Mouse (Mus musculus) adrenal gland, adult (tissue): ENCODE data around the gene Mmp11.
"Not testable (repeated sequence)": the region's sequence is repeated elsewhere in the genome, so short reads cannot be mapped to it uniquely, and the experiment has no call there.

Experiments used
- DNase-seq, 2 experiments: peaks; one replicate each; pipeline ENCODE4 v3.0.0; 2022 to 2023; ENCODE audit warnings: low spot score in 1 of 2; ENCODE audit not compliant: inconsistent age in 2 of 2

Gene Mmp11

DNA sequence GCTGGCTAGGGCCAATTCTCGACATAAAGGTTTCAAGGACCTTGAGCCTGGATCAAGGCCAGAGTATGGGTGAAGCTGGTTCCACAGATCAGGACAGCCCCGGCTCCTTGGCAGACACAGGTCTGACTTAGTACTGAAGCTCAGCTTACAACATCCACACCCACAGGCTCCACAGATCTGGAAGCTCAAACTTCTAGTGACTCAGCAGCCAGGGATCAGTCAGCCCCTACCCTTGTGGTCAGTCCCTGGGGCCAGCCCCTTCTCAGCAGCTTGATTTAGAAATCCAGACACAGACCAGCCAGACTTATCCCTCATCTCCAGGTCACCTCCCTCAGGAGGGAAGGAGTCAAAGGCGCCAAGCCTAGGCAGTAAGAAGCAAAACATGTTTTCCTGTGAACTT, 37.5 kb downstream of the Mmp11 start:
- DNase-seq: peak; percentile 85 to 90

DNA sequence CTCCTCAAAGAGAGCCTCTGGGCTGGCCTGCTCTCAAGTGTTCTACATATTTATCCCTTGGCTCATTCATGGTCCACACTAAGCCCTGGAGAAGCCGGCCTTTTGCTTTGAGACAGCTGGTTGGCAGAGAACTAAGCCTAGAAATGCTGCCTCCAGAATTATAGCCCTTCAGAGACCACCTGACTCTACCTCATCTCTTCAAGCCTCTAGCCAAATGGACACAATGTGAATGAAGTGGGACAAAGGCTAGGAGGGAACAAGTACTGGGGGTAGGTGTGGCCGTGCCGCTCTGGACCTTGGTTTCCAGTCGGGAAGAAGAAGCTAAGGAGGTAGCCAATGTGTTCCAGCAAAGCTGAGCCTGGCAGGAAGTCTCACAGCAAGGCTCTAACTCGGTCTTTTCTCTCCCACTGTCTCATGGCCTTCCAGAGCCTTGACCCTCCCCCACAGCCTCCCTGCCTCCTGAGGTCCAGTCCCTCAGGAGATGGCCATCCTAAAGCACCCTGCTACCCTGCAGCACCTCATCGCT, 38.2 kb downstream of the Mmp11 start:
- peak; percentile 34 to 61 for DNase-seq

GRCm38 (mm10) chr10:75897373-75897772, 38.9 kb downstream of the Mmp11 start:
- DNase-seq: peak; percentile 73 to 91

DNA sequence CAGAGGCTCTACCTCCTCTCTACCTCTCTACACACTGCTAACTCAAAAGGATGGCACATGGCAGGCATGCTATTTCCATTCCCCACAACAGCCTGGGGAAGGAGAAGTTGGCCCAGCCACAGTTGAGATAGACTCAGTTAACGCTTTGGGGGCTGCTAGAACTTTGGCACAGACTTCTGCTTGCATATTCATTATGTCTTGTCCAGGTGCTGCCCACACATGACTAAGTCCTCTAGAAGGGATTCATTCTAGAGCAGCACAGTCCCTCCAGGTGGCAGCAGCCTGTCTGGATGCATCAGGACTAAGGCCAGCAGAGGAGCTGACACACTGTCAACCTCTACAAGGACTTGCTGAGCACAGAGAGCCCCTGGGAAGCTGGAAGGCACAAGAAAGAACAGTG, 40.1 kb downstream of the Mmp11 start:
- DNase-seq: no peak

DNA sequence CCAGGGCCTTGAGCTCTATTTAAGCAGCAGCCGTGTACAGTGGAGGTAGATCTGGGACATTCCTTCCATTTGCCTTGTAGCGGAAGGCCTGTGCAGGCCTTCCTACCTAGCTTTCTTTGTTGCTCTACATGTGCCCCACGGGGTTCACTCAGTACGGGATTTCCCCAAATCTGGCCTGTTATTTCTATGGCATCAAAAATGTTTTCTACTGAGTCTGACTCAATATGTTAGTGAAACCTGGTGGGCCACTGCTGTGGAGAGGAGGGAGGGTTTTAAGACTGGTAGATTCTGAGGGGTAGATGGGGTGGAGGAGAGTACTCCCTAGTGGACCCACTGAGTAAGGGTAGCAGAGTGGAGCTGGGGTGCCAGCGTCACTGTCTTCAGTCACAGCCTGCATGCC, 40.6 kb downstream of the Mmp11 start:
- no peak for DNase-seq

DNA sequence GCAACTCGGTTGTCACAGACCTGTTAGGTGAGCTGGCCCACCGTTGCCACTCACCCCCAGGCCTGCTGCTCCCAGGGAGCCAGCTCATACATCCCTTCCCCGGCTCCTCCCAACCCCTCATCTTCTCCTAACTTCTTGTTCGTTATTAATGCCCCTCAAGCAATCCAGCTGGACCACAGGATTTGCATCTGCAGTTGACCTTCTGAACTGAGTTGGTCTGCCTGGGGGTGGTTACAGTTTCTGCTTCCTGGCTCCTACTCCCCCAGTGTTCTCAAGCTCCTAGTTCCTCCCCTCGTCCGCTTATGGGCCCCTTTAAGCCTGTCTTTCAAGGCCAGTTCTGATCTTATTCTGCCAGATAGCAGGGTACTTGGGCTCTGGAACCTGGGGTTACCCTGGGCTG, 41.7 kb downstream of the Mmp11 start:
- no peak for DNase-seq

GRCm38 (mm10) chr10:75893089-75893750, 43.1 kb downstream of the Mmp11 start, which contains the start of gene Derl3:
Derl3 (plus strand) TSS chr10:75893413.
- peak; percentile 95 to 97 for DNase-seq

DNA sequence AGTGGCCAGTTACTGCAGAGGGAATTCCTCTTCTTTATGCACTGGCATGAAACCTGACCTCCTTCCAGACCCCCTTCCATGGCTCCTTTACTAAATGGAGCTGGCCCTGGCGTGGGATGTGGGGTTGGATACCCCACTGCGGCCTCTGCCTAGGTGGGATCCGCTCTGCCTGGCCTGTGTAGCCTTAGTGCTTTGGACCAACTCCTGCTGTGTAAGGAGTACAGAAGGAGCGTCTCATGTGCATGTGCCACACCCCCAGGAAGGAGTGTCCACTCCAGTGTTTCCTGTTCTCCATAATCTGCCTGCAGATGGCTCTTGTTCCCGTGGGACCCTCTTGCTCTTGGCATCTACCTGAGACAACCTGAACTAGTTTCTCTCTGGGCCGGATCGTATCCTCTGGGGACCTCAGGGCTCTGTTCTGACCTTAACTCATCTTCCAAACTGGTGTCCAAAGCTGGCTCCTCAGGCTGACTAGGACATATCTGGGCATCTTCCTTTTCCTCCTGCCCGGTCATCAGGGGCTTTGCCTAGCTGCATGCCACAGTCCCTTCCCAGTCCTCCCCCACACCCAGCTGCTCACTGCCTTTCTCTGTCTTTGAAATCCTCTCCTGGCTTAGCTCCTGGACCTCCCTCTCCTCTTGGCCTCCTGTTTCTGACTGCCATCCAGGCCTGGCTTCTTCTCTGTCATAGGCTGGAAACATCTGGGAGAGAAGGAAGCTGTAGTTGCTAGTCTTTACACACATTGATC, 46.7 kb downstream of the Mmp11 start:
- no peak for DNase-seq

- DNase-seq: not testable (repeated sequence)
Measured at GRCm38 (mm10) chr10:75887504-75887903, 48.8 kb downstream of the Mmp11 start.

DNA sequence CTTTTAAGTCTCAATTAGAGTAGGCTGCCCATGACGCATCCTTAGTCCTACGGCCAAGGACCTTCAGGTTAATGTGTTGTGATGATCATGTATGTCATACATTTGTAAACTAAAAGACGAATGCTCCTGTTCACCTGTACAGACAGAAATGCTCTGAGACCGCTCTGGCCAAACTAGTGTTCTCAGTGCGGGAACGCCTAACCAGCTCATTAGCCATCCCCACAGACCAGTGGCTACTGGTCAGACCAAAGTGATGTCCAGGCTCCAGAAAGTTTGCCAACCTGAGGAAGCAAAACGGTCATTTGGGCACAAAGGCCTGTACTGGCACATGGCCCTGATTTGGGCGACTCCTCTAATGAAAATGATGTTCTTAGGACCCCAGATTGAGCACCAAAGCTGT, 51.6 kb downstream of the Mmp11 start:
- no peak for DNase-seq

- peak; percentile 81 to 90 for DNase-seq
Measured at GRCm38 (mm10) chr10:75883232-75883552, 53.1 kb downstream of the Mmp11 start.

DNA sequence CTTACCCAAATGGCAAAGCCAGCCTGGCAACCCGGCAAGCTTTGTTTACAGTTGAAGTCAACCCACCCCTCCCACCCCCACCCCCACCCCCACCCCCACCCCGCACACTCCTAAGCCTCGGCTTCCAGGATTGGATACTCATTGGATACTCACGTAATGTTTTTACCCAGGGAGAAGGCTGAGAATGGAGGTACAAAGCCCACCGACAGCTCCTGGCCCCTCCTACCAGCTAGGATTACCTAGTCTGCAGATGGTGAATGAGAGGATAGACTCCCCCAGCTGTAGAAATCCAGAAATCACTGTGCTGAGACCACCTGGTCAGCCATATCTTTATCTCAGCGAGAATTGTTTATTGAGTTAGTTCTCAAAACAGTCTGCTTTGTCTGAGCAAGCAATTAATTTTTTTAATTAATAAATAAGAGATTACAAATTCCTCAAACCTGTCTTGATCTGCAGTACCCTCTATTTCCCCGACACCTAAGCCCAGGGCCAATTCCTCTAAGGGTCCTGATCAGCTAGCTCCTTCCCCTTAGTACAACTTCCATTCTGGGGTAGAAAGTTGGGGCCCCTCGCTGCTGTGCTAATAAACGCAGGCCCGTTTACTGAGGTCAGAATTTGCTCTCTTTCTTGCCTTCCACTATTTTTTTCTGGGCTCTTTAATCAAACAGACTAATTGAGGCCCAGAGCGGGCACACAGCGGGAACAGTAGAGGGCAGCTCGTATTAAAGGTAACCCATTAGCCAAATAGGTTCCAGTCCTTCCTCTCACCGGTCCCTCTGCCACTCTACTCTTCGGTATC, 53.7 kb downstream of the Mmp11 start:
- no peak for DNase-seq

DNA sequence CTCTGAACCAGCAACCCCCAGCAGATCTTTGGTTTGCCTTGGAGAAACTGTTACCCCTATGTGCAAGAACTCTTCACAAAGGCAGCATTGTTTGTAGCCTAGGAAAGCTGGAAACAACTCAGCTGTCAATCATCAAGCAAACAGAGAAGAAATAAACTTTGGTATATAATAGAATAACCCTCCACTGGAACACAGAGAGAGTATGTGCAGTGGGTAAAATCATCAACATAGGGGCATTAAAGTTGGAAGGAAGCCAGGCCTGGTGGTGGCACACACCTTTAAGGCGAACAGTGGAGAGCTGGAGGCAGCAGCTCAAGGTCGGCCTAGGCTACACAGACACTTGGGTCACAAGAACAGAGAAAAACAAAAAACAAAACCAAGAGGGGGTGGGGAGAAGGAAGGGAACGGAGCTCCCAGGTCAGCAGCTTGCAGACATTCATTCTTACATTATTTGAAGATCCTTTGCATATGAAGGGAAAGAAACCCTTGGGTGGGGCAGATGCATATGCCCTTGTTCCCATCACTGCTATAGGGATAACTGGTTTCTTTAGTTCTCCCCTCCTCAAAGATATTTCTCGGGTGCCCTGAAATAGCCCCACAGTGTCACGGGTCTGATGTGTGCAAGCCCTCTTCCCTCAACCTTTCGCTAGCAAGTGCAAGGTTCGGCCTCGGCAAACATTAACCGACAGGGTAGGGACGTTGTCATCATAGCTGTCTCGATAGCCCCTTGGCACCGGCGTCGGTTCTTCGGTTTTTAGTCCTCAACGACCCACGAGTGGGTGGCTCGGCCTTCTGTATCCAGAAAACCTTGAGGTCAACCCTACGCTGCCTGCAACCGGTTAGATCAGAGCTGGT, 54.5 kb downstream of the Mmp11 start:
- DNase-seq: no peak

GRCm38 (mm10) chr10:75880771-75881577, 55.3 kb downstream of the Mmp11 start:
- peak; percentile 74 to 84 for DNase-seq

GRCm38 (mm10) chr10:75880351-75880750, 55.9 kb downstream of the Mmp11 start:
- no peak for DNase-seq

GRCm38 (mm10) chr10:75878836-75879235, 57.5 kb downstream of the Mmp11 start:
- DNase-seq: no peak

DNA sequence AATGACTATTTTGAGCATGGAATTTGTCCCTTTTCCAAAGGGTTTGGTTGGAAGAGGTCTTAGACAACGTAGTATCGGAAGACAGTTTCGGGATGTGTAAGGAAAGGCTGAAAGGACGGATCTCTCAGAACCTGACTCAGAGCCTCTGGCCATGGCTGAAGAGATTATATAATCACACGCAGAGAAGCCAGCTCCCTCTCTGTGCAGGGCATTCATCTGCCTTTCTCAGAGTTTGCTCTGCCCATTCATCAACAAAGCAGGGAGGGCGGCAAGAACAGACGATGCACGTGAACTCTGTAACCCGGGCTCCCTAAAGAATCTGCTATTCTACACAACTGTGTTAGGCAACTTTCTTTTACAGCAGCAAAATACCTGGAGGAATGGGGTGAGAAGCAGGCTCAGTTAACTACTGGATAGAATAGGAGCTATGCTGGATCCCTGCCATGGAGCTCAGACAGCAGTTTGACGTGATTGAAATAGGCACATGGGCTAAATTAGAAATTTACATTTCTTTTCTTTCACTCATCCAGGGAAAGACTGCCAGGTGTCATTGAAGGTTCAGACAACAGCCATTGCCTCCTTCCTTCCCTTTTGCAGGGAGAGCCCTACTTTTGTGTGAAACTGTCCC, 62.6 kb downstream of the Mmp11 start:
- DNase-seq: peak; percentile 69 to 88
